Mouse (Mus musculus) liver, postnatal 0 days (tissue): ENCODE measurements around the gene Mis18a. TPM values are rescaled to one million over a fixed set of nuclear protein-coding genes. Genes with fewer than 3 reads are reported as not detected.

Experiments used
- ATAC-seq: fragments of 200-750 bp; cut with Nextera tagmentation; 2 replicates; pipeline ENCODE4 v1.8.0; 2017; ENCODE audit warnings: mild to moderate bottlenecking, moderate library complexity
- DNase-seq: peaks from one replicate; pipeline ENCODE4 v3.0.0-alpha.2; 2016
- H3K27ac ChIP-seq: fragments of 300-500 bp; sonication (generic); 2 replicates; pipeline ENCODE4 v1.5.1; 2014; ENCODE audit warnings: antibody characterized with exemption, moderate library complexity, mild to moderate bottlenecking, low read depth
- H3K27me3 ChIP-seq: fragments of 300-500 bp; sonication (generic); 2 replicates; pipeline ENCODE4 v1.6.1; 2014; ENCODE audit warnings: low read length, control low read depth, mixed read lengths; ENCODE audit not compliant: insufficient read depth
- H3K36me3 ChIP-seq: fragments of 300-500 bp; sonication (generic); replicated peaks from 2 replicates; pipeline ENCODE4 v1.6.1; 2014; ENCODE audit warnings: mild to moderate bottlenecking, control low read depth, low read length, moderate library complexity, mixed read lengths; ENCODE audit not compliant: insufficient read depth
- H3K4me1 ChIP-seq: fragments of 300-500 bp; sonication (generic); 2 replicates; pipeline ENCODE4 v1.6.1; 2014; ENCODE audit warnings: antibody characterized with exemption, mild to moderate bottlenecking, control low read depth; ENCODE audit not compliant: insufficient read depth
- H3K4me2 ChIP-seq: fragments of 300-500 bp; sonication (generic); 2 replicates; pipeline ENCODE4 v1.6.1; 2014; ENCODE audit warnings: low read depth, mild to moderate bottlenecking, low read length, moderate library complexity, mixed read lengths
- H3K4me3 ChIP-seq: fragments of 300-500 bp; sonication (generic); 2 replicates; pipeline ENCODE4 v1.5.1; 2014; ENCODE audit warnings: low read depth, low read length
- H3K9ac ChIP-seq: fragments of 300-500 bp; sonication (generic); replicated peaks from 2 replicates; pipeline ENCODE4 v1.6.1; 2014; ENCODE audit warnings: mild to moderate bottlenecking, moderate library complexity
- H3K9me3 ChIP-seq: fragments of 300-500 bp; sonication (generic); 2 replicates; pipeline ENCODE4 v1.6.1; 2016; ENCODE audit warnings: mild to moderate bottlenecking, control low read depth, low read length, mixed read lengths
- CTCF ChIP-seq: sonication (generic); IDR thresholded peaks from 2 replicates; pipeline ENCODE4 v1.5.1; 2016; ENCODE audit warnings: antibody characterized with exemption, low read depth
- EP300 ChIP-seq: IDR thresholded peaks from 2 replicates; pipeline ENCODE4 v1.6.1; 2016; ENCODE audit warnings: antibody characterized with exemption, low read depth, mild to moderate bottlenecking
- WGBS: fragments of 180-500 bp; shearing (Covaris S2); extraction: QIAGEN DNeasy Blood & Tissue Kit; methylation state at CpG from one replicate; pipeline ENCODE4 v1.1.7; 2014; ENCODE audit not compliant: insufficient replicate concordance; 5-methylcytosine and 5-hydroxymethylcytosine counted together
- polyA plus RNA-seq: library from polyadenylated mRNA; unstranded; fragments of >200 nt; fragmentation: Nextera tagmentation; extraction: Ambion mirVana; gene quantifications from 2 replicates; pipeline ENCODE4 v1.2.1, GENCODE M21; 2015

Gene Mis18a
- polyA plus RNA-seq, 1 experiment from 2014 or later, result 25.7 TPM

- ATAC-seq (peak; percentile 84), DNase-seq (peak; percentile 60)
- Histone ChIP-seq H3K27me3 (no peaks in the 10 kb centered on the region), H3K4me1 (peaks cover 21% of the 10 kb centered on the region), H3K36me3 (no peaks in the 10 kb centered on the region), H3K27ac (peak overlapping the region; percentile 78), H3K4me3 (no peak overlapping the region), H3K4me2 (no peak overlapping the region), H3K9ac (no peak overlapping the region), H3K9me3 (peaks cover under 1% of the 10 kb centered on the region; the same call in 1 of the 2 replicates)
- WGBS, result 54% methylated on average over 10 of the region's 10 CpGs
- TF ChIP-seq CTCF, result no peak
- TF ChIP-seq EP300, result peak; percentile 74; the same call in 1 of the 2 replicates
Measured at GRCm38 (mm10) chr16:90736672-90737270, 9.6 kb upstream of the Mis18a start.

- H3K9me3 ChIP-seq, result peaks cover 9% of the 10 kb centered on the region; the same call in 1 of the 2 replicates
- 46% methylated on average over 4 of the region's 4 CpGs for WGBS
- peaks cover 21% of the 10 kb centered on the region for H3K4me1 ChIP-seq
- no peak overlapping the region for H3K4me2 ChIP-seq
- H3K27ac ChIP-seq, result 0 out of 2 replicates have a peak overlapping the region, but pooled peaks have one; percentile 78
- H3K9ac ChIP-seq, result no peak overlapping the region
- no peak overlapping the region for H3K4me3 ChIP-seq
- ATAC-seq, result no peak
- TF ChIP-seq EP300 (no peak), CTCF (no peak)
- H3K36me3 ChIP-seq, result no peaks in the 10 kb centered on the region
- DNase-seq, result no peak
- no peaks in the 10 kb centered on the region for H3K27me3 ChIP-seq
Measured at GRCm38 (mm10) chr16:90735611-90736010, 8.4 kb upstream of the Mis18a start.

GRCm38 (mm10) chr16:90726600-90727227, 490 bp downstream of the Mis18a start:
- Histone ChIP-seq H3K36me3 (peaks cover 18% of the 10 kb centered on the region; the same call in 1 of the 2 replicates), H3K27me3 (no peaks in the 10 kb centered on the region), H3K4me3 (peak overlapping the region; percentile 89), H3K4me2 (peak overlapping the region; percentile 79), H3K9me3 (peaks cover 8% of the 10 kb centered on the region; the same call in 1 of the 2 replicates), H3K27ac (peak overlapping the region; percentile 73), H3K9ac (peak overlapping the region; percentile 88), H3K4me1 (peaks cover 6% of the 10 kb centered on the region; the same call in 1 of the 2 replicates)
- 3% methylated on average over 38 of the region's 38 CpGs for WGBS
- TF ChIP-seq EP300 (no peak), CTCF (no peak)
- ATAC-seq (peak; percentile 46), DNase-seq (no peak)

- Histone ChIP-seq H3K9ac (no peak overlapping the region), H3K36me3 (peaks cover 37% of the 10 kb centered on the region), H3K27me3 (no peaks in the 10 kb centered on the region), H3K4me1 (peaks cover 6% of the 10 kb centered on the region; the same call in 1 of the 2 replicates), H3K4me3 (no peak overlapping the region), H3K9me3 (no peaks in the 10 kb centered on the region), H3K27ac (no peak overlapping the region), H3K4me2 (no peak overlapping the region)
- TF ChIP-seq CTCF, result no peak
- no peak for TF ChIP-seq EP300
- 94% methylated on average over 4 of the region's 4 CpGs for WGBS
- DNase-seq (no peak), ATAC-seq (no peak)
Measured at GRCm38 (mm10) chr16:90724051-90724450, 3.2 kb downstream of the Mis18a start.

- Histone ChIP-seq H3K4me3 (no peak overlapping the region), H3K4me2 (no peak overlapping the region), H3K36me3 (no peaks in the 10 kb centered on the region), H3K27me3 (no peaks in the 10 kb centered on the region), H3K27ac (no peak overlapping the region), H3K4me1 (no peaks in the 10 kb centered on the region), H3K9me3 (no peaks in the 10 kb centered on the region), H3K9ac (no peak overlapping the region)
- ATAC-seq (no peak), DNase-seq (no peak)
- 59% methylated on average over 12 of the region's 12 CpGs for WGBS
- TF ChIP-seq CTCF (no peak), EP300 (no peak)
Measured at GRCm38 (mm10) chr16:90710313-90710712, 16.9 kb downstream of the Mis18a start.

GRCm38 (mm10) chr16:90709711-90710289, 17.4 kb downstream of the Mis18a start:
- Histone ChIP-seq H3K9ac (no peak overlapping the region), H3K27me3 (no peaks in the 10 kb centered on the region), H3K4me3 (no peak overlapping the region), H3K4me2 (no peak overlapping the region), H3K27ac (no peak overlapping the region), H3K4me1 (no peaks in the 10 kb centered on the region), H3K9me3 (no peaks in the 10 kb centered on the region), H3K36me3 (no peaks in the 10 kb centered on the region)
- no peak for TF ChIP-seq EP300
- no peak for TF ChIP-seq CTCF
- ATAC-seq (no peak), DNase-seq (no peak)
- WGBS, result 59% methylated on average over 17 of the region's 17 CpGs
